Mouse (Mus musculus): ENCODE data around the gene Bok. TPM values are rescaled to one million over a fixed set of nuclear protein-coding genes. Genes with fewer than 3 reads are reported as not detected.

The Bok gene
- polyA plus RNA-seq, 1 experiment, result 48.6 TPM

DNA sequence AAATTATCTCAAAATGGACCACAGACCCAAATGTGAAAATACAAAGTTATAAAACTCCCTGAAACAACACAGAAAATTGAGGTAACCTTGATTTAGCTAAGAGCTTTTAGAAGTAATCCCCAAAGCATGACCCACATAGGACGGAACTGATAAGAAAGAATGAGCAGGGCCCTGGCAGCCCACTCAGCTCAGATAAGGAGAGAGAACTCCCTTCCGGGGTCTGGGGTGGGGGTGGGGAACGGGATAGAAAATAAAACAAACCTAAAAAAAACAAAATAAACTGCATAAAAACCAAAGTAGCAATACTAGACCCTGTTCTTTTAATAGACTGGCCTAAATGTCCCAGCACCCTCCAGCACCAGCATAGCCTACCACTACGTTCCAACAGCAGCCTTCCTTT, 56.5 kb downstream of the Bok start:
- DNase-seq (ENCODE audit: low read depth), result no peak

DNA sequence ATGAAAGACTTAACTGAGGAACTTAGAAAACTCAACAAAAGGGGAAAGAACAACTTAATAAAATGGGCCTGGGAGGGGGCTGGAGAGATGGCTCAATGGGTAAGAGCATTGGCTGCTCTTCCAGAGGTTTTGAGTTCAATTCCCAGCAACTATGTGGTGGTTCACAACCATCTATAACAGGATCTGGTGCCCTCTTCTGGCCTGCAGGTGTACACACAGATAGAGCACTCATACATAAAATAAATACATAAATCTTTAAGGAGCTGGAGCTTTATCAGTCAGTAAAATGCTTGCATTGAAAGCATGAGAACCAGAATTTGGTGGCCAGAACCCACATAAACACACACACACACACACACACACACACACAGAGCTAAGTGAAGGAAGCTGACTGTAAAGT, 57.5 kb downstream of the Bok start:
- no peak for DNase-seq (ENCODE audit: low read depth)

Other genes starting within 250 kb of the Bok start
- gene Hdlbp, start 206.8 kb upstream of the Bok start, polyA plus RNA-seq (2012; rRNA removed), result 134 and 136 TPM in 2 replicates
- gene Farp2, start 173.6 kb upstream of the Bok start, polyA plus RNA-seq (2012; rRNA removed), result 6.4 and 6.8 TPM in 2 replicates
- gene Stk25, start 27.0 kb upstream of the Bok start, polyA plus RNA-seq (2012; rRNA removed), result 157 and 178 TPM in 2 replicates
- gene Atg4b, start 65.8 kb downstream of the Bok start, polyA plus RNA-seq (2012; rRNA removed), result 49.6 and 60.7 TPM in 2 replicates
- gene Thap4, start 69.2 kb downstream of the Bok start, polyA plus RNA-seq (2012; rRNA removed), result 35.5 and 39.0 TPM in 2 replicates
- 44.9 and 49.2 TPM in 2 replicates for gene Dtymk, start 116.3 kb downstream of the Bok start, polyA plus RNA-seq (2012; rRNA removed)
- 7.4 and 9.7 TPM in 2 replicates for gene Ing5, start 118.3 kb downstream of the Bok start, polyA plus RNA-seq (2012; rRNA removed)
- 27.7 and 27.8 TPM in 2 replicates for gene D2hgdh, start 139.2 kb downstream of the Bok start, polyA plus RNA-seq (2012; rRNA removed)
- gene Gal3st2, start 175.6 kb downstream of the Bok start, polyA plus RNA-seq (2012; rRNA removed), result 0.51 TPM in 1 of 2 replicates, not detected in the other
- 0.30 and 0.51 TPM in 2 replicates for gene Gal3st2b, start 232.7 kb downstream of the Bok start, polyA plus RNA-seq (2012; rRNA removed)